Mouse (Mus musculus): ENCODE data around the gene Ivd.

GRCm38 (mm10) chr2:118897392-118897791, 35.6 kb downstream of the Ivd start:
- TF ChIP-seq POLR2A (IDR thresholded peaks at IDR 0.05; ENCODE audit: insufficient read depth, low read depth, low read length) = no peak
- no peak for TF ChIP-seq CTCF (IDR thresholded peaks at IDR 0.05; ENCODE audit: insufficient read depth, low read depth, low read length)

All from olfactory bulb, adult 2 months (tissue).